Mouse (Mus musculus) layer of hippocampus, adult 9-11 months (tissue): ENCODE data around the gene Plcg1.

Experiments
- DNase-seq: peaks from one replicate; pipeline ENCODE4 v3.0.0; 2022

The Plcg1 gene

DNA sequence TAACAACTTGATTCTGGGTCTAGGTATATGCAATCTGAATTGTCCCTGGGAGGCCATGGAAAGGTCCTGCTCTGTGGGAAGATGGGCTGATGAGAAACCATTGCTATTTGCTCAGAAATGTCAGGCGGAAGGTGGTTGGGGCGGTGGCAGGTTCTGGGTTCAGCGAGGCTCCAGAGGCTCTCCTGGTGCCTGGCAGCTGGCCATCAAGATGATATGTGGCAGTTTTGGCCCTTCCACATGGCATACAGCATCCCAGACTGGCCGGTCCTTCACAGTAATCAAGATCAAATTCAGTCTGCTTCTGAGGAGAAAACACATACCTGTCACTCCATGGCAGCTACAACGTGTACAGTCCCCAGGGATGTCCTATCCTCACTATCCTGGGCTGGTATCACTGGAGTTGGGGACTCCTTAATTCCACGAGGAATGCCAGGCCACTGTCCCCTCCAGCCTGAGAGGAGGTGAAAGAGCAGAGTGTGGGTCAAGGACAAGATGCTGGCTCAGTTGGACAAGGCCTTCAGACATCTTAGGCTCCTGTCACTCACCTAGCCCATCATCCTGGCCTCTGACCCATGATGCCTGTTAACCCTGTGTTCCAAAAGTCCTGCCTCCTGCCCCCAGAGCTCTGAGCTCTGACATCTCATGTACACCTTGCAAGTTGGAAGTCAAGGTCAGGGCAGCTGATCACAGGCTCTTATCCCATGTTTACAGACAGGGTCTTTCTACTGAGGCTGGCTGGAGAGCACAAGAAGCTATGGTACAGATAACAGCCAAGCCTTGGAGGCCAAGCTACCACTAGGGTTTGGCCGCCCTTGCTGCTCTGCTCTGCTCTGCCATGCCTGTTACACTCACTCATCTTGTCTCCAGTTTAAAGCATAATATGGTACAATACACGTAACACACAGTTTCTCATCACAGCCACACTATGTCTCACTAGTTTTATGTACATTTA, 40.5 kb downstream of the Plcg1 start:
- no peak for DNase-seq

DNA sequence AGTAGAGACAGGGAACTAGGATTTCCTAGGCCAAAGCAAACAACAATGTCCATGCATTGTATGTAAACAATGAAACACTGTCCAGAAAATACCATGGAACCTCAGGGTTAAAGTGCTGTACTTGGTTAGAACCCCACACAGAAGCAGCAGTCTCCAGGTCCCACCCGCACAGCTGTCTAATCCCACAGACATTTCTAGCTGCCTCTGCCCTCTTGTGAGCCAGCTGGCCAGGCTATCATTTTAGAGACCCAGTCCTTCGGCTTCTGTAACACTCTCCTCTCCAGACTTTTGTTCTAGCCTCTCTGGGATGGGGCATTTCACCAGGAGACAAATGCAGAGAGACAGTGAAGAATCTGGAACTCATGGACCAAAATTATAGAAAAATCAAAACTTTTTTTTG, 46.9 kb downstream of the Plcg1 start:
- no peak for DNase-seq

DNA sequence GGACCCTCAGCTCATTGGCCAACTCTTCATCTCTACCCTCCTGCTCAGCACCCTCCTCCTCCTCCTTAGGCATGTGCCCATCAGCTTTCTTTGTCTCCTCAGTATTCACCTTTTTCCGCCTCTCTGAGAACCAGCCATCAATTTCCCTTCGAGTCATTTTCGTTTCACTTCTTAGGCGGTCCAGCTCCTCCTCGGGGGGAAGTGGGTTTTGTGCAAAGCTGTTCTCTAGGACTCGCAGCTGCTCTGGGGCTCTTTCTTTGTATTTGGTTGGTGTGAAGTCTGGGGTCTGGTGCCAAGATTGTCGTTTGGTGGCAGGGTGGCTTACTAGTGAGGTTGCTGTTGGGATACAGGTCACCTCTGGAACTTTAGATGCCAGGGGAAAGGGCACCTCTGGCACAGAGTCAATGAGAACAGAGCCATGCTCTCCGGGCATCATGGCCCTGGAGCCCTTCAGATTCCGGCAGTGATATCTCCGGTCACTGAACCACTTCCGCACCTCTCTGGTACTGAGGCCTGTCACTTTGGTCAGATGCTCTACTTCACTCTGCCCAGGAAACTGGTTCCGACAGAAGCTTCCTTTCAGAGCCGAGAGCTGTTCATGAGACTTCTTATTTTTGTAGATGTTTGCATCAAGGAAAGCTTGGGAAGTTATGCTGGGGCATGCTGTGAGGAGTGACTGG, 49.2 kb downstream of the Plcg1 start:
- no peak for DNase-seq

DNA sequence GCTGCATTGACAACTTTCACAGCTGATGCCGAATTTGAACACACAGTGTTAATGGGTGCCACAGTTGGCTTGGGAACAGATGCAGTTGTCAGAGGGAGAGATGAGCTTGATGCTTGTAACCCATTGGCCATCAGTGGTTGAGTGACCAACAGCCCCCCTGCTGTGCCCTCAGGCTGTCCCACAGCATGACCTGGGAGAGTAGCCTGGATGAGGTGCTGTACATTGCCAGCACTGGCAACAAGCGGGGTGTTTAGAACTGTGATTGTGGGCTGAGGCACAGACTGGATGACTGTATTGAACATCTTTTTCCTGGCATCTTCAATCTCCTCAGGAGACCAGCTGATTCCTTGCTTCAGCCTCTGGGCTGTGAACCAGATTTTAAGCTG, 49.7 kb downstream of the Plcg1 start:
- DNase-seq = no peak

DNA sequence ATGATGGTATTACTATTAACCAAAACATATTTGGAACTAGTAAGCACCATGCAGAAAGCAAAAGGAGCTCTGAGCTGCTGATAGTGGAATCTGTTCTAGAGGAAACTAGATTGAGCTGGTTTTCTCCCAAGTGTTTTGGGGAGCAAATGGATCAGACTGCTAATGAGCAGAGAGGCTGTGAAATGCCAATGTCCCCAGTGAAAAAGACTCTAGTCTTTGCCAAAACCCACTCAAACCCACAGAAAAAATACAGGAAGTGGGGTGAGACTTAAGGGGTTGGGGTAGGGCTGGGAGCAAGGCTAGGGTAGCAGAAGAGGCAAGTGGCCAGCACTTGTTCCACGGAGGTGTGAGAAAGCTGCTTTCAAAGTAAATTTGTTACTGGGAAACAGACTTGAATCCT, 55.2 kb downstream of the Plcg1 start:
- peak; percentile 54 for DNase-seq

DNA sequence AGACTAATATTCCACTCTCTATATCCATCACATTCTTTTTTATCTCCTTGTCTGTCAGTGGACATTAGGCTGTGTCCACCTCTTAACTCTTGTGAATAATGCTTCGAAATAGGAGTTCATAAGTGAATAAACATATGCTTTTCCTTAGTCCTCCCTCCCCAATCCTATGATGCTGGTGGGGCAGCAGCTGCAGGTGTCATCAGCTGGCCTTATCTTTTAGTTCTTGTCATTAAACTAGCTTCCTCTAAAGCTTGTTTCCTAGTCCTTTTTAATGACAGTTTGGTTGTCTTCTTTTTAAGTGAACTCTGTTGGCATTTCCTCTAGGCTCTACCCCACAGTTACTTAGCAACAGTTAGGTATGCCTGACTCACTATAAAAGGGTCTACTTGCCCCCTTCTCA, 57.9 kb downstream of the Plcg1 start:
- DNase-seq = no peak

DNA sequence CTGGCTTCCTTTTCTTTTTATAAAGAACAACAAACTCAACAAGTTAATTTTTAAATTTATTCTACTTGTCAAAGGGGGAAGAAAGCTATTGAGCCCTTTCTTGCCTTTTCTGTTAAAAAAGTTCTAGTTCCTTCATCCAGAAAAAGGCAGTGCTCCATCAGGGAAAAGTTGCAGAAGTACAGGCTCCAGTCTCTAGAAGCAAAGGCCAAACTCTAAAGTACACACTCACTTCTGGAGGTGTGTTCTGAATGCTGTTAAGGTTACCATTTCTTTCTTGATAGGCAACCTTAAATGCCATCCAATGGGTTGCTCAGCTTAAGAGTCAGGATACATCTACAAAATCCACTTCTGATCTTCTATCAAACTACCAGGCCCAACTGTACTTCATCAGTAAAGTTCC, 58.6 kb downstream of the Plcg1 start:
- no peak for DNase-seq

DNA sequence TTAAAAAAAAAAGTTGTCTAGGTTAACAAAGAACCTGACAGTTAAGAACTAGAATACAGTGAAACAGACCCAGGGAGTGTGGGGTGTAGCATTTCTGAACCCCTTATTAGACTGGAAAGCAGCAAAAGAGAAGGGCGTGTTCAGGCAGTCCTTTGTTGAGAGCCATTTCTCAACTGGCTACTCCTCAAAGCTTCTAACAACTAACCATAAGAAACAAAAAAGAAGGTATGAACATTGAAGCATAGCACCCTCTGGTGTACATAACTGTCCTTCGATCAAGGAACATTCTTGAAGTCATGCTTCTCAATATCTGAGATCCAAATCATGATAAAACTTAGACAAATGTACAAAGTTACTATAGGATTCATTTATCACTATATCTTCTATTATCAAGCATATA, 62.0 kb downstream of the Plcg1 start:
- no peak for DNase-seq

DNA sequence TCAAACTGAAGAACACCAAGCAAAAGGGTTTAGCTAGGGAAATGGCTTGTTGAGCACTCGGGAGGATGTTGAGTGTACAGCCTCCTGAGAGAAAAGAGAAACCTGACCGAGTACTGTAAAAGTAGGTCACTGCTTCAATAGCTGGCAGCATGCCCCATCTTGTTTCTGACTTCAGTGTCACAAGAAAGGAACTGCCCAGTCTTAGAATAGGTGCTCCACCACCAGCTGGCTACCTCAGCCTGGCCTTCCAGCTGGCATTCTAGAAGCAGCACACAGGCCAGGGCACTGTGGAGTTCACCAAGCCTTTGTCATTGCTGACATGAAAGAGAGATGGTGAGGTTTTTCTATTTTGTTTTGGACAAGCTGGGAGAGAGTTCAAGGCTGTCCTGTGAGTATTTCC, 65.9 kb downstream of the Plcg1 start:
- DNase-seq = peak; percentile 50

DNA sequence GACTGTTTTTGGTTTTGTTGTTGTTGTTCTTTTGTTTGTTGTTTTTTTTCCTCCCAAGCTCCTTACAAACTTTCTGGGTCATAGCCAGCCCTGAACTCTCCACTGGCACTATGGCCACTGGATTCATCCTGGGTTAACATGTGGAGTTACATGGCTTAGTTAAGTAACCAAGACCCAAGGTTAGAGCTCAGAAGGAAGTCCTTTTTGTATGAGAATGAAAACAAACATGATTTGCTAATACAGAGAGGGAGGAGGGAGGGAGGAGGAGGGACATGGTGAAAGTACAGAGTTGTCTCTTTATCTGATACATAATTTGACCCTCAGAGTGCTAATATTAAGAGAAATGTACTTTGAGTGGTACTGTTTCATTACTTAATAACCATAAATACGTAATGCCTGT, 67.1 kb downstream of the Plcg1 start:
- DNase-seq = no peak

DNA sequence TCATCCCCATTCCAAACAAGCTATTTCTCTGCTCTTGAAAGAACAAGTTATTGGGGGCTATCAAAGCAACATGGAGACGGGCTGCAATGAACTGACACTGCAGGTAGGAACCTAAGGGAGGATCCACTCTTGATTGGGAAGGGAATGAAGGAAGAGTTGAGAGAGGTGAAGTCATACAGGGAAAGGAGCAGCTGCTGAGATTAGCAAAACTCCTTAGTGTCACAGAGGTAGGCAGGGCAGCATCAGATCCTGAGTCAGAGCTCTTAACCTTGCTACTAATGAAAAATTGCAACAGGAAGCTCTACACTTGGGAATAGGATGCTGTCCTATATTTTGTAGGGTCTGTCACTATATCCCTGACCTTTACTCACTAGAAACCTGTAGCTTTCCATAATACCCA, 69.9 kb downstream of the Plcg1 start:
- DNase-seq = no peak

DNA sequence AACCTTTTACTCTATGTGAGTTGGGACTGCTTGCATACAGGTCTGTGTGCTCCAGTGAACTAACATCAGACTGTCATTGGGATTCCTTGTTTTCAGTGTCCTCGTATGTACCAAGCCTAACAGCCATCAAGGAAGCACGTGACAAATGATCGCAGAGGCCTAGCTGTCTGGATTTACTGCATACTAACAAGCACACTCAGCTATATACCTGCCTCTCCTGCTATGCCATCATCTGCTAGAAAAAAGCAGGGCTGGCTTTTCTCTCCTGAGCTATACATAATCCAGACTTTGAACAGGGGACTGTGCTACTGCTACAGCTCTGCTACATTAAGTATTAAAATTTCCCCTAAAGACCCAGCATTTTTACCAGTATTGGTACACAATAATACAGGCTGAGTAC, 71.2 kb downstream of the Plcg1 start:
- DNase-seq = no peak

DNA sequence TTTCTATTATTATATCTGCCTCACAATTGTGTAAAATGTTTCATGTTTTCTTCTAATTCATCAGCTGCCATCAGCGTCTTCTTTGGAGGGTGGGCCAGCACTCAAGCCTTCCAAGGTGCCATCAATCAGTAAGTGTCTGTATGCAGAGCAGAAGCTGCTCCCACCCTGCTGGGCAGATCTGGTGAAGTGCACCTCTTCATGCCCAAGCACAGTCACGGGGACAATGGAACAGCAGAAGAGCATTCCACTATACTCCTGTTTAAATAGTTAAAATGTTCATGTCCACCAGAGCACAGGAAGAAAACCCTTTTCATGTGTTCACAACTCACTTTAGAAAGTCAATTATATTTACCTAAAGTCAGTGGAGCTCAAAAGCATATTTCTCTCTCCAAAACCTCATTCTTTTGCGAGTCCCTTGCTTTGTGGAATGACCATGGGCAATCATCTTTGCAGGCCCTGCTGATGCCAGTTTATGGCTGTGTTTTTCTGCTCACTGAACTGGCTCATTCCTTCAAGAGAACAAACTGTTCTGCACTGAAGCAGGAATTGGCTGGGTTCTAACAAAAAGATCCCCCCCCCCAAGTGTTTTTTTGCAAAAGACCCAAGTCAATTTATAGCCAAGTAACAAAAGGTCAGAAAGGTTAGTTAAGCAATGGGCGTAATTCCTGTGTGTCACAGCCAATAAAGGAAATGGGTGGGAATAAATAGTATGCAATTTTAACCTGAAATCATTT, 73.9 kb downstream of the Plcg1 start:
- DNase-seq = no peak

DNA sequence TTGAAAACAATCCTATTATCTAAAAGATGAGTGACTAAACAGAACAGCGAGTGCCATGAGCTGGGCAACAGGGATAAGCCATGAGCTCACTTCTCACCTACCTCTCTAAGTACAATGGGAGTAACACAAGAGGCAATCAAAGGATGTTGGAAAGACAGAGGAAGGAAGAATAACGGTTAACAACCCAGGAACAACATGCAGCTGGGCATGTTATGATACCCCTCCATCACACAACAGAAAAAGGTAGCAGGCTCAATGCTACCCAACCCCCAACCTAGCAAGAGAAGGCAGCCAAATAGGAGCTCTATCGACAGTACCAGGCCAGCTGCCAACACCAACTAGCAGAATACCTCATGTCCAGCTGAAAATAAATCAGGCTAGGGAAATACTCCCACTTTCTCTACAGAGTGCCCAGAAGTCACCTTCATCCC, 75.0 kb downstream of the Plcg1 start:
- peak; percentile 52 for DNase-seq

DNA sequence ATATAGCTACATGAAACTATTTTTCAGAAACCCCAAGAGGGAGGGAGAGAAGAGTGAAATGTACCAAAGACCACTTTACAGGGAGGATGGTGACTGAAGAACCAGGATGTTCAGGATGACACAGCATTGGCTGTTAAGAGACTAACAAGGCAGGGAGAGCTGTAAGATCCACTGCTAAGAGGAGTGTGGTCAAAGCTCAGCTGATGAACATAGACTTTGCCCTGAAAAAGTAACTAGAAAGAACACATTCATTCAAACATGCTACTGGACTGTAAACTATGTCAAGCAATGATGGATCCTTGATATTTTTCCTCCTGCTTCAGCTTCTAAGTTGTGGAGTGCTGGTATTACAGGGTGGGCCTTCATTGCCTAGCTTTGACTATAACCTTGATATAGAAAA, 79.3 kb downstream of the Plcg1 start:
- no peak for DNase-seq

DNA sequence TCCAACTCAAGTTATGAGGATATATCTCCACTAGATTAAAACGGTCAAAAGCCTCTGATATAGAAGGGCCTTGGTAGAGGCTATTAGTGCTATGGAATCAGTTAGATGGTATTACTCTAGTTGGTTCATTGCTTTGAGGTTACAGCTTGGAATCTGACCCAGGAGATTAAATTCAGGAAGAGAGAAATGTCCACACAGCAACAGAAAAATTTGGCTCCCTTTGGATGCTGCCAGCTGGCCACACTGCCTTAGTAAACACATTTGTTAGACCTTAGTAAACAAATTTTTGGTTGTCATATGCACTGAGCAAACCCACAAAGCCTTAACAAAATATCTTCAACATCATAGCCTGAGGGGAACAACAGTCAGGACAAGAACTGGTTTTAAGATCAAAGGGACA, 79.7 kb downstream of the Plcg1 start:
- DNase-seq = no peak
